Mouse (Mus musculus) adrenal gland, adult 2 months (tissue): ENCODE results near the gene Sergef. TPM values are rescaled to one million over a fixed set of nuclear protein-coding genes. Genes with fewer than 3 reads are reported as not detected.

ENCODE experiments used
- DNase-seq: peaks from one replicate; pipeline ENCODE4 v3.0.0; 2021
- polyA plus RNA-seq: library from polyadenylated mRNA; depleted of rRNA; stranded (reverse); fragments of >200 nt; gene quantifications from 2 replicates; pipeline ENCODE4 v1.2.3, GENCODE M21; 2012; rRNA removed
- total RNA-seq, 2 experiments: library from RNA; stranded (reverse); gene quantifications; 2 replicates each; pipeline ENCODE4 v1.2.3; 2021

Sergef gene
- total and polyA plus RNA-seq, 3 experiments = 17.4 to 28.4 (median 18.4) TPM

GRCm38 (mm10) chr7:46403616-46404485 is 235.8 kb downstream of the Sergef start:
- DNase-seq = no peak

- DNase-seq = no peak
Measured at GRCm38 (mm10) chr7:46401371-46402180, 238.0 kb downstream of the Sergef start.

- DNase-seq = no peak
Measured at GRCm38 (mm10) chr7:46400346-46400745, 239.3 kb downstream of the Sergef start.

GRCm38 (mm10) chr7:46399676-46400075 is 239.9 kb downstream of the Sergef start:
- DNase-seq = no peak

GRCm38 (mm10) chr7:46398612-46399011 is 241.0 kb downstream of the Sergef start:
- DNase-seq = no peak

- DNase-seq = no peak
Measured at GRCm38 (mm10) chr7:46397732-46398333, 241.8 kb downstream of the Sergef start.

- DNase-seq = no peak
Measured at GRCm38 (mm10) chr7:46396928-46397731, 242.5 kb downstream of the Sergef start.

GRCm38 (mm10) chr7:46396231-46396927 is 243.2 kb downstream of the Sergef start, which contains the start of gene Kcnc1:
Gene Kcnc1 (plus strand): TSS chr7:46396497.
- peak; percentile 90 for DNase-seq

GRCm38 (mm10) chr7:46395571-46395970 is 244.0 kb downstream of the Sergef start:
- no peak for DNase-seq

GRCm38 (mm10) chr7:46394933-46395332 is 244.7 kb downstream of the Sergef start:
- DNase-seq = no peak

GRCm38 (mm10) chr7:46393718-46394511 is 245.7 kb downstream of the Sergef start:
- DNase-seq = no peak

Other genes starting within 250 kb of the Sergef start
- gene Kcnc1, start 243.3 kb downstream of the Sergef start, total RNA-seq = under 1 TPM; 0.28 to 0.37 TPM
- gene Kcnc1, start 243.3 kb downstream of the Sergef start, polyA plus RNA-seq = 0.75 and 0.76 TPM in 2 replicates
- not detected for gene Tph1, start 32.7 kb upstream of the Sergef start, total RNA-seq
- not detected in 2 replicates for gene Tph1, start 32.7 kb upstream of the Sergef start, polyA plus RNA-seq
- gene Saal1, start 70.9 kb upstream of the Sergef start, total RNA-seq = 1 to 10 TPM; 5.7 to 8.4 TPM
- gene Saal1, start 70.9 kb upstream of the Sergef start, polyA plus RNA-seq = 3.3 and 4.0 TPM in 2 replicates
- 1 to 10 TPM; 1.0 to 8.9 TPM for gene Saa3, start 75.9 kb upstream of the Sergef start, total RNA-seq
- gene Saa3, start 75.9 kb upstream of the Sergef start, polyA plus RNA-seq = 0.33 TPM in 1 of 2 replicates, not detected in the other
- gene Saa4, start 92.8 kb upstream of the Sergef start, total RNA-seq = under 1 TPM in 1 of 2 experiments, not detected in 1; 0.43 TPM
- not detected in 2 replicates for gene Saa4, start 92.8 kb upstream of the Sergef start, polyA plus RNA-seq
- not detected for gene Saa1, start 103.2 kb upstream of the Sergef start, total RNA-seq
- gene Saa1, start 103.2 kb upstream of the Sergef start, polyA plus RNA-seq = not detected in 2 replicates
- gene Saa2, start 112.0 kb upstream of the Sergef start, total RNA-seq = not detected
- gene Saa2, start 112.0 kb upstream of the Sergef start, polyA plus RNA-seq = not detected in 2 replicates
- 10 to 100 TPM; 20.1 to 23.9 TPM for gene Hps5, start 156.3 kb upstream of the Sergef start, total RNA-seq
- 11.2 and 11.3 TPM in 2 replicates for gene Hps5, start 156.3 kb upstream of the Sergef start, polyA plus RNA-seq
- gene Gtf2h1, start 156.3 kb upstream of the Sergef start, total RNA-seq = 10 to 100 TPM; 30.4 to 46.7 TPM
- 4.9 and 8.5 TPM in 2 replicates for gene Gtf2h1, start 156.3 kb upstream of the Sergef start, polyA plus RNA-seq
- 100 to 1,000 TPM; 381 to 429 TPM for gene Ldha, start 201.7 kb upstream of the Sergef start, total RNA-seq
- gene Ldha, start 201.7 kb upstream of the Sergef start, polyA plus RNA-seq = 178 and 230 TPM in 2 replicates
- not detected for gene Ldhc, start 221.4 kb upstream of the Sergef start, total RNA-seq
- gene Ldhc, start 221.4 kb upstream of the Sergef start, polyA plus RNA-seq = not detected in 2 replicates